8 mouse cellular contexts compared by ENCODE assay signal in genomic region chr5:64045502-64045901, GRCm38 (mm10). TPM values are rescaled to one million over a fixed set of nuclear protein-coding genes. Genes with fewer than 3 reads are reported as not detected.
DNase-seq lines count a peak whose midpoint lies in the region; ATAC-seq lines count a peak whose summit lies in the region.

No protein-coding gene starts in this region.

- DNase-seq in liver, result peak; percentile 10
- peak; percentile 86 to 90 for DNase-seq in adrenal gland, postnatal 36 days
- DNase-seq in spleen, postnatal 36 days (ENCODE audit: low spot score in 2 of 2), result no peak

- H3K27ac ChIP-seq in liver, embryonic 12.5 days, result no peak overlapping the region
- no peak overlapping the region for H3K27ac ChIP-seq in heart, embryonic 12.5 days (ENCODE audit: poor library complexity, severe bottlenecking)
- no peak overlapping the region for H3K27ac ChIP-seq in kidney, embryonic 14.5 days (ENCODE audit: low read depth, low read length)
- H3K27ac ChIP-seq in midbrain, embryonic 13.5 days, result no peak overlapping the region

- WGBS in liver, embryonic 12.5 days (ENCODE audit: insufficient replicate concordance), result 60% methylated on average over 8 of the region's 8 CpGs
- 31% methylated on average over 8 of the region's 8 CpGs for WGBS in heart, embryonic 12.5 days
- WGBS in kidney, embryonic 14.5 days, result 31% methylated on average over 8 of the region's 8 CpGs
- 44% methylated on average over 8 of the region's 8 CpGs for WGBS in midbrain, embryonic 13.5 days

- H3K4me3 ChIP-seq in liver, embryonic 12.5 days, result no peak overlapping the region
- no peak overlapping the region for H3K4me3 ChIP-seq in heart, embryonic 12.5 days
- no peak overlapping the region for H3K4me3 ChIP-seq in kidney, embryonic 14.5 days (ENCODE audit: low read length)
- no peak overlapping the region for H3K4me3 ChIP-seq in midbrain, embryonic 13.5 days (replicated peaks)

- H3K9me3 ChIP-seq in liver, embryonic 12.5 days (replicated peaks), result no peaks in the 10 kb centered on the region
- no peaks in the 10 kb centered on the region for H3K9me3 ChIP-seq in heart, embryonic 12.5 days (replicated peaks)
- no peaks in the 10 kb centered on the region for H3K9me3 ChIP-seq in kidney, embryonic 14.5 days (ENCODE audit: control insufficient read depth, low read length)
- no peaks in the 10 kb centered on the region for H3K9me3 ChIP-seq in midbrain, embryonic 13.5 days

- H3K4me1 ChIP-seq in liver, embryonic 12.5 days, result no peaks in the 10 kb centered on the region
- 0 out of 2 replicates have a peak, but pooled peaks cover 6% of the 10 kb centered on the region for H3K4me1 ChIP-seq in heart, embryonic 12.5 days (replicated peaks)
- H3K4me1 ChIP-seq in kidney, embryonic 14.5 days (ENCODE audit: control insufficient read depth, insufficient read depth, low read length), result 0 out of 2 replicates have a peak, but pooled peaks cover 4% of the 10 kb centered on the region
- peaks cover 36% of the 10 kb centered on the region for H3K4me1 ChIP-seq in midbrain, embryonic 13.5 days (replicated peaks)

- H3K9ac ChIP-seq in liver, embryonic 12.5 days, result no peak overlapping the region
- H3K9ac ChIP-seq in heart, embryonic 12.5 days, result no peak overlapping the region
- H3K9ac ChIP-seq in kidney, embryonic 14.5 days (ENCODE audit: low read depth, low read length), result no peak overlapping the region
- H3K9ac ChIP-seq in midbrain, embryonic 13.5 days (replicated peaks), result no peak overlapping the region

- no peak for ATAC-seq in liver, embryonic 12.5 days
- peak; percentile 85 for ATAC-seq in heart, embryonic 12.5 days (ENCODE audit: insufficient number of reproducible peaks, low FRiP score)
- ATAC-seq in kidney, embryonic 14.5 days (ENCODE audit: low FRiP score, low TSS enrichment), result peak; percentile 84
- peak; percentile 88 for ATAC-seq in midbrain, embryonic 13.5 days
- no peak for ATAC-seq in erythroblast, adult 5-6 weeks (replicated peaks; ENCODE audit: low FRiP score, poor library complexity, severe bottlenecking)

- H3K4me2 ChIP-seq in liver, embryonic 12.5 days, result no peak overlapping the region
- H3K4me2 ChIP-seq in heart, embryonic 12.5 days, result peak overlapping the region; percentile 36; the same call in 1 of the 2 replicates
- H3K4me2 ChIP-seq in kidney, embryonic 14.5 days (replicated peaks; ENCODE audit: low read depth, low read length), result no peak overlapping the region; the same call in 1 of the 2 replicates
- H3K4me2 ChIP-seq in midbrain, embryonic 13.5 days (replicated peaks), result no peak overlapping the region

- H3K36me3 ChIP-seq in liver, embryonic 12.5 days, result no peaks in the 10 kb centered on the region
- H3K36me3 ChIP-seq in heart, embryonic 12.5 days, result no peaks in the 10 kb centered on the region
- no peaks in the 10 kb centered on the region for H3K36me3 ChIP-seq in kidney, embryonic 14.5 days (ENCODE audit: control insufficient read depth, insufficient read depth, low read length)
- H3K36me3 ChIP-seq in midbrain, embryonic 13.5 days, result no peaks in the 10 kb centered on the region

- H3K27me3 ChIP-seq in liver, embryonic 12.5 days (replicated peaks), result 0 out of 2 replicates have a peak, but pooled peaks cover 4% of the 10 kb centered on the region
- H3K27me3 ChIP-seq in heart, embryonic 12.5 days (replicated peaks), result peaks cover 35% of the 10 kb centered on the region
- no peaks in the 10 kb centered on the region for H3K27me3 ChIP-seq in kidney, embryonic 14.5 days (ENCODE audit: control insufficient read depth, insufficient read depth, low read length)
- no peaks in the 10 kb centered on the region for H3K27me3 ChIP-seq in midbrain, embryonic 13.5 days

RNA-seq across cellular contexts. Expression of gene Pgm2, which starts 47.2 kb away (rescaled TPM):
- 32.3 and 34.3 TPM in 2 replicates for polyA plus RNA-seq in liver, embryonic 12.5 days (2016; fragmentation: Nextera tagmentation; extraction: Ambion mirVana)
- 10 to 100 TPM; 17.8 to 25.3 TPM for total RNA-seq in adrenal gland, postnatal 36 days (2021)
- 20.7 and 21.0 TPM in 2 replicates for polyA plus RNA-seq in heart, embryonic 12.5 days (2016; fragmentation: Nextera tagmentation; extraction: Ambion mirVana)
- 29.0 and 31.8 TPM in 2 replicates for polyA plus RNA-seq in kidney, embryonic 14.5 days (2014; fragmentation: Nextera tagmentation; extraction: Ambion mirVana)
- polyA plus RNA-seq in midbrain, embryonic 13.5 days (2015; fragmentation: Nextera tagmentation; extraction: Ambion mirVana), result 20.8 and 22.2 TPM in 2 replicates
- 7.1 and 10.0 TPM in 2 replicates for total RNA-seq in erythroblast, adult 5-6 weeks (2015; ENCODE audit: low replicate concordance)
- 8.3 and 11.8 TPM in 2 replicates for total RNA-seq in erythroblast, adult 5-6 weeks (2017; ENCODE audit: low replicate concordance)

Comparison
In these comparisons a context has a peak if more than half of its experiments do, and no peak if none do; other contexts are left out.
1. DNase-seq: peak in liver (single experiment) and adrenal gland, postnatal 36 days (2 of 2); none in spleen, postnatal 36 days (0 of 2).
2. ATAC-seq: peak in heart, embryonic 12.5 days (single experiment), kidney, embryonic 14.5 days (single experiment) and midbrain, embryonic 13.5 days (single experiment); none in liver, embryonic 12.5 days (single experiment) and erythroblast, adult 5-6 weeks (single experiment).